Comparison of ENCODE assay signal across 31 mouse cellular contexts in genomic region chr17:31257149-31257548, GRCm38 (mm10). TPM values are rescaled to one million over a fixed set of nuclear protein-coding genes. Genes with fewer than 3 reads are reported as not detected.
DNase-seq lines count a peak whose midpoint lies in the region; ATAC-seq and TF ChIP-seq lines count a peak whose summit lies in the region.
"Had no signal": no experiment of that assay in that cellular context is flagged by ENCODE, and none has a peak within 500 bp of the region (broad histone marks: within the 10 kb centered on the region; RNA-seq: fewer than 3 reads in every experiment).

No protein-coding gene starts in this region.

- no peak for ATAC-seq in intestine, postnatal 0 days
- no peak for ATAC-seq in intestine, embryonic 15.5 days
- ATAC-seq in liver, postnatal 0 days: no peak
- ATAC-seq in inflammation-experienced regulatory T-cells, adult 6 months: no peak
- ATAC-seq: forebrain, embryonic 15.5 days had no signal

- no peak for TF ChIP-seq POLR2A in CH12.LX (IDR thresholded peaks at IDR 0.05; ENCODE audit: low read depth, low read length)

- H3K9ac ChIP-seq in intestine, postnatal 0 days (ENCODE audit: low read depth, low read length): no peak overlapping the region
- H3K9ac ChIP-seq in intestine, embryonic 15.5 days: no peak overlapping the region
- H3K9ac ChIP-seq in liver, postnatal 0 days (replicated peaks): no peak overlapping the region
- no peak overlapping the region for H3K9ac ChIP-seq in CH12.LX (ENCODE audit: insufficient read depth, low read depth)
- H3K9ac ChIP-seq: embryonic facial prominence, embryonic 13.5 days; forebrain, embryonic 12.5 days; forebrain, embryonic 15.5 days; hindbrain, embryonic 12.5 days; hindbrain, embryonic 15.5 days had no signal

- no peaks in the 10 kb centered on the region for H3K9me3 ChIP-seq in intestine, postnatal 0 days (ENCODE audit: control insufficient read depth)
- H3K9me3 ChIP-seq in intestine, embryonic 15.5 days: no peaks in the 10 kb centered on the region
- H3K9me3 ChIP-seq in liver, postnatal 0 days (ENCODE audit: low read length): no peaks in the 10 kb centered on the region
- peaks cover 7% of the 10 kb centered on the region for H3K9me3 ChIP-seq in CH12.LX (replicated peaks; ENCODE audit: low read length)
- H3K9me3 ChIP-seq: embryonic facial prominence, embryonic 10.5 days; embryonic facial prominence, embryonic 13.5 days; forebrain, embryonic 12.5 days; forebrain, embryonic 15.5 days; hindbrain, embryonic 12.5 days; hindbrain, embryonic 15.5 days had no signal

- no peak overlapping the region for H3K27ac ChIP-seq in intestine, postnatal 0 days (ENCODE audit: low read depth, low read length)
- no peak overlapping the region for H3K27ac ChIP-seq in intestine, embryonic 15.5 days
- H3K27ac ChIP-seq in liver, postnatal 0 days (ENCODE audit: low read depth): no peak overlapping the region
- H3K27ac ChIP-seq in CH12.LX (ENCODE audit: insufficient read depth, low read depth): no peak overlapping the region
- H3K27ac ChIP-seq: embryonic facial prominence, embryonic 10.5 days; embryonic facial prominence, embryonic 13.5 days; forebrain, embryonic 12.5 days; forebrain, embryonic 15.5 days; hindbrain, embryonic 12.5 days; hindbrain, embryonic 15.5 days had no signal

- no peak overlapping the region for H3K4me3 ChIP-seq in intestine, postnatal 0 days (ENCODE audit: low read depth, low read length)
- H3K4me3 ChIP-seq in intestine, embryonic 15.5 days (replicated peaks): no peak overlapping the region
- H3K4me3 ChIP-seq in liver, postnatal 0 days (ENCODE audit: low read depth, low read length): no peak overlapping the region
- no peak overlapping the region for H3K4me3 ChIP-seq in CH12.LX (replicated peaks in 1 of 3; ENCODE audit: low read depth in 2 of 3, low read length in 2 of 3, poor library complexity in 1 of 3)
- H3K4me3 ChIP-seq: embryonic facial prominence, embryonic 10.5 days; embryonic facial prominence, embryonic 13.5 days; erythroblast, embryonic 14.5 days; forebrain, embryonic 12.5 days; forebrain, embryonic 15.5 days; hindbrain, embryonic 12.5 days; hindbrain, embryonic 15.5 days had no signal

- no peak for DNase-seq in liver, postnatal 0 days
- DNase-seq in liver (no peak), 416B (ENCODE audit: low read depth) (peak; percentile 62), CH12.LX (ENCODE audit: extremely low read depth) (no peak)
- no peak for DNase-seq in adrenal gland, adult 8-10 months
- DNase-seq: adrenal gland, adult 2 months; adrenal gland, postnatal 25 days; cerebellum, adult 11-12 months; cerebellum, adult 8-10 months; cerebellum, postnatal 10 days; cerebellum, postnatal 36 days; embryo, embryonic 11 days; gastrocnemius, postnatal 10 days had no signal

- TF ChIP-seq EP300 in liver, postnatal 0 days (IDR thresholded peaks at IDR 0.05; ENCODE audit: low read depth): no peak
- no peak for TF ChIP-seq EP300 in CH12.LX (IDR thresholded peaks at IDR 0.05; ENCODE audit: low read length)

- in situ Hi-C loops in CH12.LX (cut with MboI; ENCODE audit: low pct_ligation_motif_present, low pct_unique_long_range_greater_than_20kb, low sequenced_read_pairs): no loop called here

- peak; percentile 32; the same call in 1 of the 2 replicates for TF ChIP-seq CTCF in intestine, postnatal 0 days (IDR thresholded peaks at IDR 0.05; ENCODE audit: low read depth)
- TF ChIP-seq CTCF in liver, postnatal 0 days (IDR thresholded peaks at IDR 0.05; ENCODE audit: low read depth): peak; percentile 29
- TF ChIP-seq CTCF in CH12.LX (conservative IDR thresholded peaks at IDR 0.05 in 1 of 2, IDR thresholded peaks at IDR 0.05 in 1 of 2; ENCODE audit: low read depth in 2 of 2, low read length in 2 of 2): peak in 1 of 2 experiments; percentile 32; a peak in 2 of 4 replicates

- H3K4me2 ChIP-seq in intestine, postnatal 0 days (replicated peaks; ENCODE audit: low read depth): no peak overlapping the region
- H3K4me2 ChIP-seq in intestine, embryonic 15.5 days (replicated peaks): no peak overlapping the region
- H3K4me2 ChIP-seq in liver, postnatal 0 days (ENCODE audit: low read depth, low read length): no peak overlapping the region
- H3K4me2 ChIP-seq in CH12.LX (ENCODE audit: insufficient read depth, low read depth, poor library complexity, severe bottlenecking): no peak overlapping the region
- H3K4me2 ChIP-seq: embryonic facial prominence, embryonic 13.5 days; forebrain, embryonic 12.5 days; forebrain, embryonic 15.5 days; heart, embryonic 11.5 days; hindbrain, embryonic 12.5 days; hindbrain, embryonic 15.5 days had no signal

- no peak; the same call in 1 of the 2 replicates for TF ChIP-seq RAD21 in CH12.LX (IDR thresholded peaks at IDR 0.05; ENCODE audit: low read depth, low read length)

- H3K4me1 ChIP-seq in intestine, postnatal 0 days (replicated peaks; ENCODE audit: control insufficient read depth, insufficient read depth, low read length): no peaks in the 10 kb centered on the region
- 0 out of 2 replicates have a peak, but pooled peaks cover 3% of the 10 kb centered on the region for H3K4me1 ChIP-seq in intestine, embryonic 15.5 days (replicated peaks)
- peaks cover 6% of the 10 kb centered on the region; the same call in 1 of the 2 replicates for H3K4me1 ChIP-seq in liver, postnatal 0 days (ENCODE audit: insufficient read depth)
- H3K4me1 ChIP-seq in CH12.LX (ENCODE audit: control insufficient read depth in 1 of 2, insufficient read depth in 2 of 2): peaks cover 16 to 48% of the 10 kb centered on the region in 2 experiments
- H3K4me1 ChIP-seq: embryonic facial prominence, embryonic 13.5 days had no signal

- no peaks in the 10 kb centered on the region for H3K79me2 ChIP-seq in CH12.LX (replicated peaks; ENCODE audit: control insufficient read depth, extremely low read depth, insufficient read depth, poor library complexity, severe bottlenecking)

- WGBS in intestine, postnatal 0 days: 82% methylated on average over 1 of the region's 1 CpGs
- whole genome bisulfite sequencing in intestine, embryonic 15.5 days: 94% methylated on average over 1 of the region's 1 CpGs
- 50% methylated on average over 1 of the region's 1 CpGs for WGBS in liver, postnatal 0 days (ENCODE audit: insufficient replicate concordance)

- H3K36me3 ChIP-seq in intestine, postnatal 0 days (ENCODE audit: control insufficient read depth, insufficient read depth): no peaks in the 10 kb centered on the region
- H3K36me3 ChIP-seq in intestine, embryonic 15.5 days: no peaks in the 10 kb centered on the region
- H3K36me3 ChIP-seq in liver, postnatal 0 days (replicated peaks; ENCODE audit: insufficient read depth, low read length): no peaks in the 10 kb centered on the region
- H3K36me3 ChIP-seq in CH12.LX (replicated peaks in 1 of 2; ENCODE audit: control insufficient read depth in 1 of 2, insufficient read depth in 1 of 2, low read length in 1 of 2): no peaks in the 10 kb centered on the region
- H3K36me3 ChIP-seq: embryonic facial prominence, embryonic 10.5 days; embryonic facial prominence, embryonic 13.5 days; forebrain, embryonic 12.5 days; forebrain, embryonic 15.5 days; G1E; hindbrain, embryonic 12.5 days; hindbrain, embryonic 15.5 days had no signal

- no peaks in the 10 kb centered on the region for H3K27me3 ChIP-seq in intestine, postnatal 0 days (replicated peaks; ENCODE audit: control insufficient read depth, insufficient read depth, low read length)
- no peaks in the 10 kb centered on the region for H3K27me3 ChIP-seq in intestine, embryonic 15.5 days (replicated peaks)
- peaks cover 3% of the 10 kb centered on the region; the same call in 1 of the 2 replicates for H3K27me3 ChIP-seq in liver, postnatal 0 days (ENCODE audit: insufficient read depth, low read length)
- H3K27me3 ChIP-seq in CH12.LX (replicated peaks): peaks cover 24% of the 10 kb centered on the region
- H3K27me3 ChIP-seq: embryonic facial prominence, embryonic 13.5 days; forebrain, embryonic 15.5 days; hindbrain, embryonic 12.5 days; hindbrain, embryonic 15.5 days had no signal

- dilution Hi-C loops in CH12.LX (cut with MboI; ENCODE audit: extremely low pct_ligation_motif_present, extremely low pct_unique_long_range_greater_than_20kb, low sequenced_read_pairs): no loop called here

RNA-seq across cellular contexts. Expression of gene Rsph1, which starts 20.0 kb away (rescaled TPM):
- 0.54 and 0.66 TPM in 2 replicates for polyA plus RNA-seq in intestine, postnatal 0 days (2015; fragmentation: Nextera tagmentation; extraction: Ambion mirVana)
- polyA plus RNA-seq in intestine, embryonic 15.5 days (2015; fragmentation: Nextera tagmentation; extraction: Ambion mirVana): 1.1 and 1.3 TPM in 2 replicates
- polyA plus RNA-seq in liver, postnatal 0 days (2015; fragmentation: Nextera tagmentation; extraction: Ambion mirVana): 0.90 and 1.0 TPM in 2 replicates
- total RNA-seq in CH12.LX (2012; rRNA removed) (not detected in 2 replicates), CH12.LX (2014; rRNA removed) (not detected in 2 replicates)
- polyA plus RNA-seq in CH12.LX (2012; ENCODE audit: insufficient read length, low read depth): not detected in 2 replicates
- 1 to 10 TPM in 2 of 3 experiments, under 1 TPM in 1; 0.55 to 4.8 (median 1.3) TPM for polyA plus RNA-seq in inflammation-experienced regulatory T-cells, adult 6 months (2017; shearing (Covaris generic))
- total RNA-seq in adrenal gland, adult 8-10 months (2022): 10 to 100 TPM in 2 of 4 experiments, 1 to 10 TPM in 2; 3.9 to 14.9 (median 9.1) TPM
- total RNA-seq: G1E had no signal
- polyA plus RNA-seq: erythroblast, embryonic 14.5 days; G1E had no signal

RNA-seq across cellular contexts. Expression of gene Slc37a1, which starts 29.4 kb away (rescaled TPM):
- 16.5 and 17.1 TPM in 2 replicates for polyA plus RNA-seq in intestine, postnatal 0 days (2015; fragmentation: Nextera tagmentation; extraction: Ambion mirVana)
- polyA plus RNA-seq in intestine, embryonic 15.5 days (2015; fragmentation: Nextera tagmentation; extraction: Ambion mirVana): 18.4 and 22.7 TPM in 2 replicates
- 4.3 and 4.5 TPM in 2 replicates for polyA plus RNA-seq in liver, postnatal 0 days (2015; fragmentation: Nextera tagmentation; extraction: Ambion mirVana)
- total RNA-seq in CH12.LX (2012; rRNA removed) (4.7 and 6.6 TPM in 2 replicates), CH12.LX (2014; rRNA removed) (1.9 and 2.1 TPM in 2 replicates)
- polyA plus RNA-seq in CH12.LX (2012; ENCODE audit: insufficient read length, low read depth): 2.2 and 2.4 TPM in 2 replicates
- 10 to 100 TPM; 19.0 to 39.4 (median 23.5) TPM for polyA plus RNA-seq in inflammation-experienced regulatory T-cells, adult 6 months (2017; shearing (Covaris generic))
- 10 to 100 TPM; 13.1 to 26.4 (median 22.5) TPM for total RNA-seq in adrenal gland, adult 8-10 months (2022)
- polyA plus RNA-seq: G1E had no signal

RNA-seq across cellular contexts. Expression of gene Ubash3a, which starts 49.5 kb away (rescaled TPM):
- not detected in 2 replicates for polyA plus RNA-seq in intestine, postnatal 0 days (2015; fragmentation: Nextera tagmentation; extraction: Ambion mirVana)
- 0.20 and 0.21 TPM in 2 replicates for polyA plus RNA-seq in intestine, embryonic 15.5 days (2015; fragmentation: Nextera tagmentation; extraction: Ambion mirVana)
- polyA plus RNA-seq in liver, postnatal 0 days (2015; fragmentation: Nextera tagmentation; extraction: Ambion mirVana): 4.2 and 4.6 TPM in 2 replicates
- total RNA-seq in CH12.LX (2012; rRNA removed): 0.08 TPM in 2 replicates
- not detected in 2 replicates for total RNA-seq in CH12.LX (2014; rRNA removed)
- 0.17 and 0.23 TPM in 2 replicates for polyA plus RNA-seq in CH12.LX (2012; ENCODE audit: insufficient read length, low read depth)
- polyA plus RNA-seq in inflammation-experienced regulatory T-cells, adult 6 months (2017; shearing (Covaris generic)): 100 to 1,000 TPM; 224 to 328 (median 255) TPM
- total RNA-seq in adrenal gland, adult 8-10 months (2022): under 1 TPM; 0.12 to 0.51 (median 0.31) TPM
- total RNA-seq: adrenal gland, postnatal 25 days; gastrocnemius, postnatal 10 days; heart, postnatal 25 days had no signal
- polyA plus RNA-seq: cortical plate, adult 2 months; G1E; hindbrain, embryonic 12.5 days; hindbrain, embryonic 15.5 days had no signal

RNA-seq across cellular contexts. Expression of gene Tmprss3, which starts 58.4 kb away (rescaled TPM):
- polyA plus RNA-seq in intestine, postnatal 0 days (2015; fragmentation: Nextera tagmentation; extraction: Ambion mirVana): 0.04 and 0.05 TPM in 2 replicates
- polyA plus RNA-seq in intestine, embryonic 15.5 days (2015; fragmentation: Nextera tagmentation; extraction: Ambion mirVana): 0.06 TPM in 1 of 2 replicates, not detected in the other
- polyA plus RNA-seq in liver, postnatal 0 days (2015; fragmentation: Nextera tagmentation; extraction: Ambion mirVana): 0.62 and 0.73 TPM in 2 replicates
- total RNA-seq in CH12.LX (2012; rRNA removed): not detected in 2 replicates
- total RNA-seq in CH12.LX (2014; rRNA removed): not detected in 2 replicates
- polyA plus RNA-seq in CH12.LX (2012; ENCODE audit: insufficient read length, low read depth): not detected in 2 replicates
- 1 to 10 TPM; 1.3 to 5.3 (median 4.6) TPM for polyA plus RNA-seq in inflammation-experienced regulatory T-cells, adult 6 months (2017; shearing (Covaris generic))
- total RNA-seq in adrenal gland, adult 8-10 months (2022): not detected
- total RNA-seq: adrenal gland, adult 2 months; adrenal gland, postnatal 25 days; G1E; gastrocnemius, postnatal 4 days; heart, adult 8-10 months; heart, postnatal 25 days had no signal
- polyA plus RNA-seq: adrenal gland, adult 2 months; brain, embryonic 14.5 days; embryonic facial prominence, embryonic 10.5 days; embryonic facial prominence, embryonic 13.5 days; erythroblast, embryonic 14.5 days; forebrain, embryonic 12.5 days; forebrain, embryonic 15.5 days; G1E; heart, embryonic 11.5 days; heart, postnatal 0 days; hindbrain, embryonic 15.5 days had no signal

Comparison
In these comparisons a context has a peak if more than half of its experiments do, and no peak if none do; other contexts are left out.
1. RNA of gene Ubash3a, which starts 49.5 kb away (polyA plus RNA-seq): 224 to 328 TPM in inflammation-experienced regulatory T-cells, adult 6 months; 4.2 to 4.6 TPM in liver, postnatal 0 days, 0.20 to 0.21 TPM in intestine, embryonic 15.5 days, 0.17 to 0.23 TPM in CH12.LX and not detected in intestine, postnatal 0 days; every median in the first group is over 10 times any median in the second.